Mouse (Mus musculus): ENCODE data around the gene Plscr4.

Gene Plscr4

DNA sequence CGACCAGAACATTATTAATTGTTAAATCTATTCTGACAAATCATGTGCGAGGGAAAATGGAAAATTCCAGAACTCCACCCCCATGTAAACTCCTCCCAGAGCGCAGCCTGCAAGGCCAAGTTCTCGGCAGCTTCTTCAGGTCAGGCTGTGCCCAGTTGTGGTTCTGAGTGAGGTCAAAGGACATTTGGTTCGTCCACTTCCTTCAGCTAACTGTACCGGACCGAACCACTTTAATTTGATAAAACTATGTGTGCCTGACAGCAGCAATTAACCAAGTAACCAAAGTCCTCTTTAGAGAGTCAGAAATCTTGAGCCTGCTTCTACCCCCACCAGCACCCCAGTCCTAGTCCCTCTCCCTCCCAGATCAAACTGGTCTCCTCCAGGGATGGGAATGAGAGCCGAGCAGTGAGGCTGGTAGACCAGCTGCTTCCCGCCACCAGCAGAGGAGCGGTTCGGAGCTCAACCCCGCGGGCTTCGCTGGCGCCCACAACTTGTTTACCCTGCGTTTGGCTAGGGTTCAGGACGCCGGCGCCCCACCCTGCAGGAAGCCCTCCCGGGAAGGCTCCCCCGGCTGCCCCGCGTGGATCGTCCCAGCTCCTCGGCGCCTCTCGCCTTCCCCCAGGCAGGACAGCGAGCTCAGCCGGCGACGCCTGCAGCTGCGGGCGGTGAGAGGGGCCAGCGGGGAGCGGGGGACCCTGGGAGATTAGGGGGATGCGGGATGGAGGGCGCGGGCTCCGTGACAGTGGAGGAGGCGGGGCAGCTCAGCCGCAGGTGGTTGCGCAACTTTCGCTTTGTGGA is at the start of gene Plscr4:
Plscr4 (plus strand) TSS at position 113 of the 798 bp plus-strand sequence.
- peak; percentile 40 for DNase-seq (ENCODE audit: low spot score)

GRCm38 (mm10) chr9:92410225-92410624 is 46.9 kb upstream of the Plscr4 start:
- no peak for DNase-seq (ENCODE audit: low spot score)

GRCm38 (mm10) chr9:92412045-92412444 is 45.1 kb upstream of the Plscr4 start:
- peak; percentile 27 for DNase-seq (ENCODE audit: low spot score)

DNA sequence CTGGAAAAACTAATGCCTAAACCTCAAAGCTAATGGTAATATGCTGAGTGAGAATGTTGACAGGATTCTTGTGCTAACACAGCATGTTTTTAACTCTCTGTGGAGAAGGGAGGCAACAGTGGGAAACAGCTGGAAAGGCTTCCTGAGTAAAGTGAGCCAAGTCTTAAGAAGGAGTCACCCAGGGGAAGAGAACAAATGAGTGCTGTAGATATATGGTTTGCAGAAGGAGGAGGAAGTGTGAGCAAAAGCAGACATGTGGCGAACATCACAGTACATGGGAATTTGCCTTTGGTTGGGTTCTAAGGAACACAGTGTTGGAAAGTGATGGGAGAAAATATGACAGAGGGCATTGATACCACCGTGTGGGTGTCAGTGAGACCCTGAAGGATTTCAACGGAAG is 43.5 kb upstream of the Plscr4 start:
- no peak for DNase-seq (ENCODE audit: low spot score)

- no peak for DNase-seq (ENCODE audit: low spot score)
These were observed 19.4 kb upstream of the Plscr4 start for GRCm38 (mm10) chr9:92437781-92438180.

- no peak for DNase-seq (ENCODE audit: low spot score)
These were observed 15.7 kb upstream of the Plscr4 start for GRCm38 (mm10) chr9:92441468-92441867.

DNA sequence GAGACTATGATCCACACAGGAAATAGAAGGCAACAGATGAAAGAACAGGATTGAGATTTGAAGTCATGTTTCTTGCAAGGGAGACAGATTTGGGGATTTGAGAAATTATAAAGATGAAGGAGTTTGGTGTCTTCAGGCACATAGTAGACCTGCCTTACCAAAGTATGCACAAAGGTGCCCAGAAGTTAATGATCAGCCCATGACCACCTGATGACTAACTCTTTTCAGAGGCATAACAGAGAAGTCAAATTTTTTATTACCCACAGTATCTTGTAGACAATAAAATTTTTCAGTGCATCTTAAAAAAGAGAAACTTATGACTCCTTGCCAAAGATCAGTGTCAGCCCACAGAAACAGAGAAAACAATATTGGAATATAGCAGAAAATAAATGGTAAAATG is 12.6 kb upstream of the Plscr4 start:
- no peak for DNase-seq (ENCODE audit: low spot score)

DNA sequence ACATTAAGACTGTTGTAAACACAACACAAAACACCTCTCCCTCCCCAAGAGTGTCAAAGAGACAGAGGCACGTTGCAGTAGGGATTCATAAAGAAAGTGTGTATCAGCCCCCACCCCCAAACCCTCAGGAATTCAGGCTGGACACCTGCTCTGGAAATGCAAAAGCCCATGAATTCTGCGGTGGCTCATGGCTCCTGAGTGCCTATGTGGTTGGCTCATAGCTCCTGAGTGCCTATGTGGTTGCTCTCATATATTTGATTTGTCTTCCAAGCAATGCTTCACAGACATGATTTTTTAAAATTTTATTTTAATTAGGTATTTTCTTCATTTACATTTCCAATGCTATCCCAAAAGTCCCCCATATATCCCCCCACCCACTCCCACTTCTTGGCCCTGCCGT is 568 bp upstream of the Plscr4 start:
- no peak for DNase-seq (ENCODE audit: low spot score)

GRCm38 (mm10) chr9:92458059-92458402 is 858 bp downstream of the Plscr4 start:
- no peak for DNase-seq (ENCODE audit: low spot score)

- DNase-seq (ENCODE audit: low spot score), result no peak
These were observed 1.2 kb downstream of the Plscr4 start for GRCm38 (mm10) chr9:92458418-92458817.

DNA sequence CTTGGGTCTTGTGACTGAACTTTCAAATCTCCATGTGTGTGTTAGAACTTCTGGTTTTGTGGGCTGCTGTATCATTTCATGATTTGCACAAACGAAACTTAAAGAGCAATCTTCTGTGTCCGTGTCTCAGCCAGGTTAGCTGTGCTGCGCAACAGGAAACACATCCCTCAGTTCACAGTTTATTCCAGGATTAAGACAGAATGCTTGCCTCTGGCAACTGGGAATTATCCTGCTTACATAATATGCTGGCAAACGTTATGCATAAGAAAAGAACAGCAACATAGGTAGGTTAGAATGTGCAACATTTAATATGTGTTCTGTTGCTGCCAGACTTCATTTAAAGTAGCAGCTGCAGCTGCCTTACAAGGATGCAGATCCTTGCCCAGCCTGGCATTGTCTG is 10.6 kb downstream of the Plscr4 start:
- DNase-seq (ENCODE audit: low spot score), result no peak

DNA sequence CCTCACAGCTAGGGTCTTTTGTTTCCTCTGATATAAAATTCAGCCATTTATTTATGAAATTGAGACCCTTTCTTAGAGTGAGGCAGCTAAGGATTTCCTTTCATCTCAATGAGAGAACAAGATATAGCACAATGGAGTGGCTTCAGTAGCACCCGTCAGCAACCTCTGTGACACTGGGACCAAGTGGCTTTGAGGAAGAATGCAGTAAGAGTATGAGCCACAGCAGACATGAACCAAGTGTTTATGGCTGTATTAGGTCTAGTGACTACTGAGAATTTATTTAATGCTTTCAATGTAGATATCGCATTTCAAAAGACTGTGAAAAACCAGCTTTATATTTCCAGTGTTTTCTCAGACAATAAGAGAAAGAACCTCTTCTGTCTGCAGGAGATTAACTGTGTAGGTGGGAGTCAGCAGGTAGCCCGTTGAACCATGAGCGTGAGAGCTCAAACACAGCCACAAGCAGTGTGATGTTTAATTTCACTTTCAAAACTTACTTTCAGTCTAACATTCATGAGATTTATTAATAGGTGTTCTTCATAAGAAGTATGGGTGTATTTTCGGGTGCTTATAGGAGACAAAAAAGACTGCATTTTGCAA is 15.2 kb downstream of the Plscr4 start:
- DNase-seq (ENCODE audit: low spot score), result no peak

DNA sequence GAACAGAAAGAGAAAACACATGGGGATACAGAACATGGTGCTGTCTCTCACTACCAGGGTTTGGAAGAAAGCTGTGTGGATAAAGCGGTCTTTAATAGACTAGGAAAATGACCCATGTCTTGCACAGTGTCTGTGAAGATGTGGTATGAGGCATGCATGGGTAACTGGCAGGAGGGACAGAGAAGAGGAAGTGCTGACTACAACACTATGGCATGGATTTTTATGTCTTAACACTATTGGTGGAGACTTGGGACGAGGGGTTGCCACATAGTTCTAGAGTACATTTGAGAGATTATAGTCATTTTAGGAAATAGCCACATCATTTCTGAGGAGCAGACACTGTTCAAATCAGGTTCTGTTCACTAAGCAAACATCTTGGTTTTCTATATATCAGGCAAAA is 16.0 kb downstream of the Plscr4 start:
- DNase-seq (ENCODE audit: low spot score), result no peak

- no peak for DNase-seq (ENCODE audit: low spot score)
These were observed 17.1 kb downstream of the Plscr4 start for GRCm38 (mm10) chr9:92474244-92474643.

- no peak for DNase-seq (ENCODE audit: low spot score)
These were observed 24.5 kb downstream of the Plscr4 start for GRCm38 (mm10) chr9:92481663-92482062.

GRCm38 (mm10) chr9:92482551-92482950 is 25.4 kb downstream of the Plscr4 start:
- DNase-seq (ENCODE audit: low spot score), result no peak

DNA sequence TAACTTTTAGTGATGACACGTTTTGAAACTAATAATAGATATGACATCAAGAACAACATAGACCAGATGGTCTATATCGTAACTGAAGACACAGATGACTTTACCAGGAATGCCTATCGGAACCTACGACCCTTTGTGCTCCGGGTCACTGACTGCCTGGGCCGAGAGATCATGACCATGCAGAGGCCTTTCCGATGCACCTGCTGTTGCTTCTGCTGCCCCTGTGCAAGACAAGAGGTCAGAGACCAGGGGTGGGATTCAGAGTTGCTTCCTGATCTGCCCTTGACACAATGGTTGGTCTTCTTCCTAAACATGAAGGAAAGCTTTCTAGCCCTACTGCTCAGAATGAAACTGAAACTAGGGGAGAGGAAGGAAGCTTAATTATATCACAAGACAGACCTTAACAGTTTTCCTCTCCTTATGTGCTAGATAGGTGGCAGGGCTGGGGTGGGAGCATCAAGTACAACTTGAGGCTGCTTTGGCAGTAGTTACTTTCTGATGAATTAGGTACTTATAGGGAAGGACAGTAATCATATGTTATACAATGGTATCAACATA is 27.6 kb downstream of the Plscr4 start:
- DNase-seq (ENCODE audit: low spot score), result no peak

- DNase-seq (ENCODE audit: low spot score), result no peak
These were observed 32.7 kb downstream of the Plscr4 start for GRCm38 (mm10) chr9:92489857-92490256.

DNA sequence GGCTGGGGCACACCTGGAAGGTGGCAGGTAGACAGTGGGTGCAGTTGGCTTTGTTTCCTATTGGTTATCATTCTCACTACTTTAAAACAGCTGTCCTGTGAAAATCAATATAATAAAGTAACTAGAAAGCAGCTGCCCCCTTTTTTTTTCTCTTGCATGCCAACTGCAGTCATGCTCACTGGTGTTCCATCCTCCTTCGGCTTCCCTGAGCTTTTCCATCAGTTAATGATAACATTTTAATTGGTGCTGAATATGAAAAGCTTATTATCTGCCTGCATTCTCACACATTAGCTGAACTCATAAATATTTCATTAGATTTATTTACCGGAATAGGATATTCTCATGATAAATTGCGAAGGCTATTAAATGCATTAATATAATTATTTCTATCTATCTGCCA is 33.1 kb downstream of the Plscr4 start:
- no peak for DNase-seq (ENCODE audit: low spot score)

GRCm38 (mm10) chr9:92491274-92491673 is 34.1 kb downstream of the Plscr4 start:
- DNase-seq (ENCODE audit: low spot score), result no peak

GRCm38 (mm10) chr9:92499710-92500410 is 42.7 kb downstream of the Plscr4 start:
- DNase-seq (ENCODE audit: low spot score), result peak; percentile 60

DNA sequence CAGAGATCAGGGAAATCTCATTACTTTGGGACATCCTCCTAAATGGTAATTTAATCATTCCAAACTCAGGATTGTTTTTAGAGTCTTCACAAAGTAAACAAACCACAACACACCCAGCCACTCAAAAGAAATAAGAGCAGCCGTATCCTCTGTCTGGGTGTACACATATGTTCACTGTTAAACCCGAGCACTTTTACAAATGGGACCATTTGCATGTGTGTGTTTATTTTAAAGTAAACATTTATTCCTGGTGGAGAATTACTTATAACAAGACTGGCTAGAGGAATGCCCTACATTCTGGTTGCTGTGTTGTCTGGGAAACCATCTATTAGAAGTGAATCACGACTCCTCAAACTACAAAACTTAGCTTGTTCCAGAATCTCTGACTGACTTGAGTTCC is 47.1 kb downstream of the Plscr4 start:
- DNase-seq (ENCODE audit: low spot score), result no peak

DNA sequence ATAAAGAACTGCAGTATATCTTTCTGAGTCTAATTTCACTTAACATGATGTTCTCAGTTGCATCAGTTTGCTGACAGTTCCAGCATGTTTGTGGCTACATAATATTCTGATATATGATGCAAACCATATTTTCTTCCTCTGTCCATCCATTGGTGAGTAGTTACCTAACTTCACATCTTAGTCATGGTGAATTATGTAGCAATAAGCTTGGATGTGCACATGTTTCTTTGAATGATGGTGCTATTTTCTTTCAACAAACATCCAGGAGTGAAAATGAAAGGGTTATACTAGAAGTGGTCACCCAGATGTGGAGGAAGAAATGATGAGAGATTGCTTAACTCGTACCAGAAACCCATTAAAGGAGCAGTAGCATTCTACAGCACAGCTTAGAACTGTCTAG is 47.7 kb downstream of the Plscr4 start:
- DNase-seq (ENCODE audit: low spot score), result no peak

Data from testis, postnatal 14 days (tissue).